Mouse (Mus musculus) forebrain, postnatal 0 days (tissue): Measurements from ENCODE around the gene Cnksr2. TPM values are rescaled to one million over a fixed set of nuclear protein-coding genes. Genes with fewer than 3 reads are reported as not detected.
A peak's percentile ranks its signal among the peaks of the same experiment; 100 is the strongest.

Experiments
- ATAC-seq: fragments of 200-750 bp; cut with Nextera tagmentation; 2 replicates; pipeline ENCODE4 v1.8.0; 2017; ENCODE audit warnings: mild to moderate bottlenecking, moderate library complexity
- DNase-seq: peaks from one replicate; pipeline ENCODE4 v3.0.0-alpha.2; 2015
- H3K27ac ChIP-seq: fragments of 300-500 bp; sonication (generic); 2 replicates; pipeline ENCODE4 v1.5.1; 2014; ENCODE audit warnings: low read depth, mild to moderate bottlenecking, antibody characterized with exemption, low read length, moderate library complexity, mixed read lengths
- H3K27me3 ChIP-seq: fragments of 300-500 bp; sonication (generic); 2 replicates; pipeline ENCODE4 v1.6.1; 2014; ENCODE audit warnings: mild to moderate bottlenecking, low read length, mixed read lengths; ENCODE audit not compliant: insufficient read depth
- H3K36me3 ChIP-seq: fragments of 300-500 bp; sonication (generic); 2 replicates; pipeline ENCODE4 v1.6.1; 2014; ENCODE audit warnings: mild to moderate bottlenecking, moderate library complexity; ENCODE audit not compliant: insufficient read depth
- H3K4me1 ChIP-seq: fragments of 300-500 bp; sonication (generic); 2 replicates; pipeline ENCODE4 v1.6.1; 2014; ENCODE audit warnings: antibody characterized with exemption; ENCODE audit not compliant: insufficient read depth
- H3K4me2 ChIP-seq: fragments of 300-500 bp; sonication (generic); 2 replicates; pipeline ENCODE4 v1.6.1; 2014; ENCODE audit warnings: low read depth, mild to moderate bottlenecking, moderate library complexity
- H3K4me3 ChIP-seq: fragments of 300-500 bp; sonication (generic); 2 replicates; pipeline ENCODE4 v1.5.1; 2014; ENCODE audit warnings: low read depth, low read length, mixed read lengths
- H3K9ac ChIP-seq: fragments of 300-500 bp; sonication (generic); 2 replicates; pipeline ENCODE4 v1.6.1; 2014; ENCODE audit warnings: mild to moderate bottlenecking
- H3K9me3 ChIP-seq: fragments of 300-500 bp; sonication (generic); 2 replicates; pipeline ENCODE4 v1.6.1; 2016; ENCODE audit warnings: low read length
- CTCF ChIP-seq: sonication (generic); IDR thresholded peaks from 2 replicates; pipeline ENCODE4 v1.5.1; 2016; ENCODE audit warnings: antibody characterized with exemption, control low read depth, low read depth
- WGBS: fragments of 180-500 bp; shearing (Covaris S2); extraction: QIAGEN DNeasy Blood & Tissue Kit; methylation state at CpG from one replicate; pipeline ENCODE4 v1.1.7; 2014; 5-methylcytosine and 5-hydroxymethylcytosine counted together
- polyA plus RNA-seq: library from polyadenylated mRNA; unstranded; fragments of >200 nt; fragmentation: Nextera tagmentation; extraction: Ambion mirVana; gene quantifications from 2 replicates; pipeline ENCODE4 v1.2.1, GENCODE M21; 2015
- total RNA-seq: library from RNA; depleted of rRNA; stranded (reverse); fragments of >200 nt; gene quantifications from 2 replicates; pipeline ENCODE4 v1.2.3, GENCODE M21; 2014; rRNA removed

The Cnksr2 gene
- 34.9 and 47.9 TPM in 2 replicates for total RNA-seq
- polyA plus RNA-seq, result 13.5 and 17.1 TPM in 2 replicates

DNA sequence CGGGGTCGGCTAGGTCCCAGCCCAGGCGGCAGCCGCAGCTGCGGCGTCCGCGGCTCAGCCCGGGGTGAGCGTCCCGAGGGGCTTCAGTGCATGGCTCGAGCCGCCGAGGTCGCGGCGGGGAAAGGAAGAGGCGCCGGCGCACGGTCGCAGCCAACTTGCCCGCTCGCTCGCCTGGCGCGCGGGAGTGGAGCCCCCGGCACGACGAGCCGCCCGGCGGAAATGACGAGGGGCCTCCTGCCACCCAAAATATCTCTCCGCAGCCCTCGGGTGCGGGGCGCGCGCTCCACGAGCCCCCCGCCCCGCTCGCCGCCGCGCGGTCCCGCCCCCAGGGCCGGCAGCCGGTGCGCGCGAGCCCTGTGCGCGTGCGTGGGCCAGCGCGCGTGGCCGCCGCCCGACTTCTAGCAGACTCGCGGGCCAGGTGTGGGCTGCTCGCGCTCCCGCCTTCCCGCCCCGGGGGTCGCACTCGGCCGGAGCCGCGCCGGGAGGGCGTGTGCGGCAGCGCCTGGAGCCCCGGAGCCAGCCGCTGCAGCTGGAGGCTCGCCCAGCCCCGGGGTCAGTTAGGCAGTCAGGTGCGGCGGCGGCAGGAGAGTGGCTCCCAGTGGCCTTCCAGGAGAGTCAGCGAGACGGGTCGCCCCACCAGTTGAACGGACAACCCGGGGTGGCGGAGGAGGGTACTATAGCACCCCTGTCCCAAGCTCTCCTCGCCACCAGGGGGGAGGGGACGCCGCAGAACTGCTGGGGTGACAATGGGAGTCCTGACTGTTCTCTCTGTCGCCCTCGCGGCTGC lies at the start of gene Cnksr2:
Gene Cnksr2 (minus strand): TSS at position 238 of the 787 bp plus-strand sequence.
- TF ChIP-seq CTCF, result peak; percentile 21; the same call in 1 of the 2 replicates
- no peaks in the 10 kb centered on the region for H3K27me3 ChIP-seq
- no peaks in the 10 kb centered on the region for H3K4me1 ChIP-seq
- DNase-seq (peak; percentile 83), ATAC-seq (peak; percentile 83)
- peak within 1 kb of the TSS; percentile 85 for H3K27ac ChIP-seq
- H3K4me3 ChIP-seq, result peak within 1 kb of the TSS; percentile 60
- H3K9me3 ChIP-seq, result no peaks in the 10 kb centered on the region
- 29% methylated on average over 51 of the region's 99 CpGs for WGBS
- peak within 1 kb of the TSS; percentile 77 for H3K9ac ChIP-seq
- H3K4me2 ChIP-seq, result peak within 1 kb of the TSS; percentile 58
- no peaks in the 10 kb centered on the region for H3K36me3 ChIP-seq

GRCm38 (mm10) chrX:158043844-158044140 lies 698 bp upstream of the Cnksr2 start:
- no peaks in the 10 kb centered on the region for H3K36me3 ChIP-seq
- no peak for TF ChIP-seq CTCF
- DNase-seq, result peak; percentile 49
- 32% methylated on average over 13 of the region's 13 CpGs for WGBS
- peak overlapping the region; percentile 58 for H3K4me2 ChIP-seq
- H3K27ac ChIP-seq, result peak overlapping the region; percentile 85
- no peak for ATAC-seq
- H3K9me3 ChIP-seq, result no peaks in the 10 kb centered on the region
- H3K27me3 ChIP-seq, result no peaks in the 10 kb centered on the region
- peak overlapping the region; percentile 77 for H3K9ac ChIP-seq
- H3K4me1 ChIP-seq, result no peaks in the 10 kb centered on the region
- H3K4me3 ChIP-seq, result peak overlapping the region; percentile 60

- peak; percentile 47 for DNase-seq
- Histone ChIP-seq H3K9ac (peak overlapping the region; percentile 77), H3K4me3 (peak overlapping the region; percentile 60), H3K4me1 (no peaks in the 10 kb centered on the region), H3K9me3 (no peaks in the 10 kb centered on the region), H3K4me2 (peak overlapping the region; percentile 58), H3K27ac (peak overlapping the region; percentile 85), H3K36me3 (no peaks in the 10 kb centered on the region), H3K27me3 (no peaks in the 10 kb centered on the region)
- peak; percentile 57 for ATAC-seq
- 35% methylated on average over 62 of the region's 62 CpGs for WGBS
- TF ChIP-seq CTCF, result peak; percentile 43
Observed at GRCm38 (mm10) chrX:158042255-158043056, 638 bp downstream of the Cnksr2 start.

DNA sequence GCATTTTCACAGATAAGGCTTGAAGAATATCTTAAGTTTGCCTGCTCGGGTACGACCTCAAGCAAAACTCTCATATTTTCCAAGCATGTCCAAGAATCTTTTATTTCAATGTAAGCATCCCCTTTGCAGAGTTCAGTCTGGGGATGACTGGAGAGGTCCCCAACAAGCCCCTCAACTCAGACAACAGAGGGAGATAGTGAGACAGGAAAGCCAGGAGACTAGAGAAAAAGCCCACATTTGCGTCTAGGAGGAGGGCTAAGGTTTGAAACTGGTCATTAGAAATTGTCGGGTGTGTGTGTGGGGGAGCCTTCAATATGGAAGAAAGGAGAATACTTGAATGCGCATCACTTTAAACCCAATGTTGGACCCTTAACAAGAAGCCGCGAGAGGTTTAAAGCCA lies 1.4 kb downstream of the Cnksr2 start:
- H3K27me3 ChIP-seq, result no peaks in the 10 kb centered on the region
- peak overlapping the region; percentile 58 for H3K4me2 ChIP-seq
- DNase-seq, result peak; percentile 45
- no peaks in the 10 kb centered on the region for H3K4me1 ChIP-seq
- TF ChIP-seq CTCF, result peak; percentile 50
- H3K27ac ChIP-seq, result peak overlapping the region; percentile 85
- H3K9me3 ChIP-seq, result no peaks in the 10 kb centered on the region
- no peaks in the 10 kb centered on the region for H3K36me3 ChIP-seq
- WGBS, result 31% methylated on average over 7 of the region's 7 CpGs
- ATAC-seq, result peak; percentile 34
- H3K4me3 ChIP-seq, result peak overlapping the region; percentile 60
- peak overlapping the region; percentile 77 for H3K9ac ChIP-seq

DNA sequence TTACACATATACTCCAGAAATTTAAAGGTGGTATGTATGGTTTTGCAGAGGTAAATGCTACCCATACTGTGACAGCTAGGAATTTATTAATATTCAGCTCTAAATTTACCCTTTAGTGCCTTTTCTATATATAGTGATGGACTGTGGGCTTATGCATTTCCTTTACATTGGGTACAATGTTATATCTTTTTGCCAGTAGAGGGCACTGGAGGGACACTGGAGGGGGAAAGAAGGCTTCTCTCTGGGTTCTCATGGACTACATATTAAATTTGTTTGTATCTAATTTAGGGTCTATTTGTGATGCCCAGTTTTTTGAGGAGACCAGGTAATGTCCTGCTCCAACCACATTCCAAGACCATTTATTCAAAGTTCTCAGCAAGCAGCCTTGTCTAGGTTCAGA lies 91.4 kb downstream of the Cnksr2 start:
- Histone ChIP-seq H3K36me3 (no peaks in the 10 kb centered on the region), H3K27me3 (no peaks in the 10 kb centered on the region), H3K9ac (no peak overlapping the region), H3K4me2 (no peak overlapping the region), H3K27ac (no peak overlapping the region), H3K4me3 (no peak overlapping the region), H3K9me3 (no peaks in the 10 kb centered on the region), H3K4me1 (no peaks in the 10 kb centered on the region)
- DNase-seq (peak; percentile 13), ATAC-seq (no peak)
- peak; percentile 59 for TF ChIP-seq CTCF

DNA sequence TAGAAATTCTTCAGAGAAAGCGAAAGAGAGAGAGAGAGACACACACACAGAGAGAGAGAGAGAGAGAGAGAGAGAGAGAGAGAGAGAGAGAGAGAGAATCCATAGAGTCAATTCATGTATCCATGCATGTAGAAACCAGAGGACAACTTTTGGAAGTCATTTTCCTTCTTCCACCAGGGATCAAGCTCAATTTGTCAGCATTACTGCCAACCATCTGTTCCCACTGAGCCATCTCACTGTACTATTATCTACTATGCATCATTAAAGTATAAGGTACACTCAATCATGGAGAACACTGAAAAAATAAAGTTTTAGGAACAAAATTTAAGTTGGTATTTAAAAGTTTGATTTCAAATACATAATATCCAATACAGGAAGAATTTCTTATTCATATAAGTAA lies 93.8 kb downstream of the Cnksr2 start:
- TF ChIP-seq CTCF, result no peak
- H3K27ac ChIP-seq, result no peak overlapping the region

GRCm38 (mm10) chrX:157945121-157945520 lies 98.0 kb downstream of the Cnksr2 start:
- 67% methylated on average over 5 of the region's 5 CpGs for WGBS
- H3K4me1 ChIP-seq, result no peaks in the 10 kb centered on the region
- no peak overlapping the region for H3K4me2 ChIP-seq
- no peak for TF ChIP-seq CTCF
- ATAC-seq (no peak), DNase-seq (no peak)
- H3K27ac ChIP-seq, result no peak overlapping the region
- H3K9me3 ChIP-seq, result no peaks in the 10 kb centered on the region
- no peak overlapping the region for H3K4me3 ChIP-seq
- no peaks in the 10 kb centered on the region for H3K36me3 ChIP-seq
- H3K9ac ChIP-seq, result no peak overlapping the region
- no peaks in the 10 kb centered on the region for H3K27me3 ChIP-seq

More for the DNA sequence above, 93.8 kb downstream of the Cnksr2 start:
- Histone ChIP-seq H3K9me3 (no peaks in the 10 kb centered on the region), H3K9ac (no peak overlapping the region), H3K27me3 (no peaks in the 10 kb centered on the region), H3K4me2 (no peak overlapping the region), H3K4me3 (no peak overlapping the region), H3K4me1 (no peaks in the 10 kb centered on the region), H3K36me3 (no peaks in the 10 kb centered on the region)
- DNase-seq, result no peak
- no peak for ATAC-seq
- WGBS, result 71% methylated on average over 1 of the region's 1 CpGs
